In genomic region chr4:123898696-123899095, GRCm38 (mm10) we compare ENCODE assay signal across 9 mouse cellular contexts. TPM values are rescaled to one million over a fixed set of nuclear protein-coding genes. Genes with fewer than 3 reads are reported as not detected.
DNase-seq lines count a peak whose midpoint lies in the region; ATAC-seq and TF ChIP-seq lines count a peak whose summit lies in the region.
"Had no signal": no experiment of that assay in that cellular context is flagged by ENCODE, and none has a peak within 500 bp of the region (broad histone marks: within the 10 kb centered on the region; RNA-seq: fewer than 3 reads in every experiment).

No protein-coding gene starts in this region.

- ATAC-seq in kidney, embryonic 14.5 days (ENCODE audit: low FRiP score, low TSS enrichment), result no peak
- ATAC-seq in neural tube, embryonic 11.5 days (ENCODE audit: insufficient read depth, low FRiP score, low TSS enrichment), result no peak

- no peaks in the 10 kb centered on the region for H3K36me3 ChIP-seq in kidney, adult 2 months (ENCODE audit: control insufficient read depth, insufficient read depth, low read length)
- no peaks in the 10 kb centered on the region for H3K36me3 ChIP-seq in kidney, embryonic 14.5 days (ENCODE audit: control insufficient read depth, insufficient read depth, low read length)
- peaks cover 0 to 2% of the 10 kb centered on the region in 2 experiments for H3K36me3 ChIP-seq in CH12.LX (replicated peaks in 1 of 2; ENCODE audit: control insufficient read depth in 1 of 2, insufficient read depth in 1 of 2, low read length in 1 of 2)
- no peaks in the 10 kb centered on the region for H3K36me3 ChIP-seq in neural tube, embryonic 11.5 days (ENCODE audit: control insufficient read depth, insufficient read depth, low read length)

- no peaks in the 10 kb centered on the region for H3K79me2 ChIP-seq in CH12.LX (replicated peaks; ENCODE audit: control insufficient read depth, extremely low read depth, insufficient read depth, poor library complexity, severe bottlenecking)

- TF ChIP-seq EP300 in CH12.LX (IDR thresholded peaks at IDR 0.05; ENCODE audit: low read length), result no peak

- no peak overlapping the region for H3K9ac ChIP-seq in kidney, embryonic 14.5 days (ENCODE audit: low read depth, low read length)
- H3K9ac ChIP-seq in CH12.LX (ENCODE audit: insufficient read depth, low read depth), result no peak overlapping the region
- no peak overlapping the region for H3K9ac ChIP-seq in neural tube, embryonic 11.5 days (ENCODE audit: low read length)

- H3K9me3 ChIP-seq in kidney, embryonic 14.5 days (ENCODE audit: control insufficient read depth, low read length), result no peaks in the 10 kb centered on the region
- no peaks in the 10 kb centered on the region for H3K9me3 ChIP-seq in CH12.LX (replicated peaks; ENCODE audit: low read length)
- H3K9me3 ChIP-seq in neural tube, embryonic 11.5 days (ENCODE audit: control insufficient read depth, low read length), result no peaks in the 10 kb centered on the region

- H3K27ac ChIP-seq in kidney, adult 2 months (ENCODE audit: insufficient read depth, low read depth, low read length), result no peak overlapping the region
- no peak overlapping the region for H3K27ac ChIP-seq in kidney, embryonic 14.5 days (ENCODE audit: low read depth, low read length)
- H3K27ac ChIP-seq in CH12.LX (ENCODE audit: insufficient read depth, low read depth), result no peak overlapping the region
- no peak overlapping the region for H3K27ac ChIP-seq in neural tube, embryonic 11.5 days (ENCODE audit: low read depth, low read length)

- H3K4me2 ChIP-seq in kidney, embryonic 14.5 days (replicated peaks; ENCODE audit: low read depth, low read length), result no peak overlapping the region
- no peak overlapping the region for H3K4me2 ChIP-seq in CH12.LX (ENCODE audit: insufficient read depth, low read depth, poor library complexity, severe bottlenecking)
- H3K4me2 ChIP-seq in neural tube, embryonic 11.5 days (ENCODE audit: low read depth), result no peak overlapping the region

- H3K4me3 ChIP-seq in kidney, adult 2 months (ENCODE audit: insufficient read depth, low read depth, low read length), result no peak overlapping the region
- H3K4me3 ChIP-seq in kidney, embryonic 14.5 days (ENCODE audit: low read length), result no peak overlapping the region
- no peak overlapping the region for H3K4me3 ChIP-seq in CH12.LX (replicated peaks in 1 of 3; ENCODE audit: low read depth in 2 of 3, low read length in 2 of 3, poor library complexity in 1 of 3)
- no peak overlapping the region for H3K4me3 ChIP-seq in neural tube, embryonic 11.5 days (ENCODE audit: low read depth, low read length)

- 12% methylated on average over 5 of the region's 5 CpGs for WGBS in kidney, adult 2 months
- 10% methylated on average over 5 of the region's 5 CpGs for WGBS in kidney, embryonic 14.5 days
- 13% methylated on average over 5 of the region's 5 CpGs for WGBS in neural tube, embryonic 11.5 days

- peak; percentile 42 for DNase-seq in kidney, adult 2 months
- DNase-seq in B cell, adult 2 months, result peak; percentile 69 to 70
- DNase-seq in CH12.LX (ENCODE audit: extremely low read depth), result peak; percentile 56
- peak; percentile 74 to 83 for DNase-seq in cerebellum, postnatal 14 days
- peak; percentile 44 for DNase-seq in kidney, postnatal 14 days
- peak; percentile 61 for DNase-seq in neural tube, embryonic 11.5 days (ENCODE audit: low spot score)

- dilution Hi-C loops in CH12.LX (cut with MboI; ENCODE audit: extremely low pct_ligation_motif_present, extremely low pct_unique_long_range_greater_than_20kb, low sequenced_read_pairs), result no loop called here

- peaks cover under 1% of the 10 kb centered on the region; the same call in 1 of the 2 replicates for H3K4me1 ChIP-seq in kidney, adult 2 months (ENCODE audit: control insufficient read depth, insufficient read depth, low read length)
- no peaks in the 10 kb centered on the region for H3K4me1 ChIP-seq in kidney, embryonic 14.5 days (ENCODE audit: control insufficient read depth, insufficient read depth, low read length)
- peaks cover 0 to 5% of the 10 kb centered on the region in 2 experiments; a peak in 2 of 4 replicates for H3K4me1 ChIP-seq in CH12.LX (ENCODE audit: control insufficient read depth in 1 of 2, insufficient read depth in 2 of 2)
- no peaks in the 10 kb centered on the region for H3K4me1 ChIP-seq in neural tube, embryonic 11.5 days (ENCODE audit: control insufficient read depth, insufficient read depth, low read length)

- no peaks in the 10 kb centered on the region for H3K27me3 ChIP-seq in kidney, adult 2 months (replicated peaks; ENCODE audit: control insufficient read depth, insufficient read depth, low read length)
- no peaks in the 10 kb centered on the region for H3K27me3 ChIP-seq in kidney, embryonic 14.5 days (ENCODE audit: control insufficient read depth, insufficient read depth, low read length)
- H3K27me3 ChIP-seq in CH12.LX (replicated peaks), result no peaks in the 10 kb centered on the region
- H3K27me3 ChIP-seq in neural tube, embryonic 11.5 days (ENCODE audit: control insufficient read depth, insufficient read depth, low read length), result no peaks in the 10 kb centered on the region

- TF ChIP-seq CTCF in kidney, adult 2 months (conservative IDR thresholded peaks at IDR 0.05; ENCODE audit: insufficient read depth, insufficient read length, low read depth, low read length), result peak; percentile 67
- peak; percentile 69 to 76 for TF ChIP-seq CTCF in CH12.LX (conservative IDR thresholded peaks at IDR 0.05 in 1 of 2, IDR thresholded peaks at IDR 0.05 in 1 of 2; ENCODE audit: low read depth in 2 of 2, low read length in 2 of 2)

- TF ChIP-seq POLR2A in kidney, adult 2 months (IDR thresholded peaks at IDR 0.05; ENCODE audit: low read depth, low read length), result no peak
- TF ChIP-seq POLR2A in CH12.LX (IDR thresholded peaks at IDR 0.05; ENCODE audit: low read depth, low read length), result no peak

- in situ Hi-C loops in CH12.LX (cut with MboI; ENCODE audit: low pct_ligation_motif_present, low pct_unique_long_range_greater_than_20kb, low sequenced_read_pairs), result no loop called here

- peak; percentile 40 for TF ChIP-seq RAD21 in CH12.LX (IDR thresholded peaks at IDR 0.05; ENCODE audit: low read depth, low read length)

TF ChIP-seq in CH12.LX, 34 proteins besides CTCF, POLR2A, EP300 and RAD21:
- TF ChIP-seq SMC3 (IDR thresholded peaks at IDR 0.05; ENCODE audit: low read depth, low read length), result peak; percentile 77
- no peak for TF ChIP-seq ELF1 (IDR thresholded peaks at IDR 0.05; ENCODE audit: low read depth, low read length)

RNA-seq across cellular contexts. Expression of gene Mycbp, which starts 5.9 kb away (rescaled TPM):
- 19.5 and 30.1 TPM in 2 replicates for polyA plus RNA-seq in kidney, adult 2 months (2012; rRNA removed)
- 76.5 and 91.2 TPM in 2 replicates for polyA plus RNA-seq in kidney, embryonic 14.5 days (2014; fragmentation: Nextera tagmentation; extraction: Ambion mirVana)
- total RNA-seq in CH12.LX (2012; rRNA removed) (31.4 and 33.8 TPM in 2 replicates), CH12.LX (2014; rRNA removed) (45.4 and 46.9 TPM in 2 replicates)
- polyA plus RNA-seq in CH12.LX (2012; ENCODE audit: insufficient read length, low read depth), result 54.4 and 54.7 TPM in 2 replicates
- polyA plus RNA-seq in neural tube, embryonic 11.5 days (2014; fragmentation: Nextera tagmentation; extraction: Ambion mirVana), result 54.3 and 56.7 TPM in 2 replicates

RNA-seq across cellular contexts. Expression of gene Rragc, which starts 18.6 kb away (rescaled TPM):
- 53.0 and 63.8 TPM in 2 replicates for polyA plus RNA-seq in kidney, adult 2 months (2012; rRNA removed)
- 34.8 and 52.2 TPM in 2 replicates for polyA plus RNA-seq in kidney, embryonic 14.5 days (2014; fragmentation: Nextera tagmentation; extraction: Ambion mirVana)
- total RNA-seq in CH12.LX (2012; rRNA removed), result 23.6 and 24.0 TPM in 2 replicates
- total RNA-seq in CH12.LX (2014; rRNA removed), result 67.6 and 77.9 TPM in 2 replicates
- 49.0 and 49.1 TPM in 2 replicates for polyA plus RNA-seq in CH12.LX (2012; ENCODE audit: insufficient read length, low read depth)
- polyA plus RNA-seq in neural tube, embryonic 11.5 days (2014; fragmentation: Nextera tagmentation; extraction: Ambion mirVana), result 52.2 and 53.9 TPM in 2 replicates

RNA-seq across cellular contexts. Expression of gene 4930535I16Rik, which starts 19.1 kb away (rescaled TPM):
- polyA plus RNA-seq in kidney, adult 2 months (2012; rRNA removed), result not detected in 2 replicates
- not detected in 2 replicates for polyA plus RNA-seq in kidney, embryonic 14.5 days (2014; fragmentation: Nextera tagmentation; extraction: Ambion mirVana)
- total RNA-seq in CH12.LX (2012; rRNA removed) (2.1 and 3.2 TPM in 2 replicates), CH12.LX (2014; rRNA removed) (not detected in 2 replicates)
- polyA plus RNA-seq in CH12.LX (2012; ENCODE audit: insufficient read length, low read depth), result not detected in 2 replicates
- polyA plus RNA-seq in neural tube, embryonic 11.5 days (2014; fragmentation: Nextera tagmentation; extraction: Ambion mirVana), result not detected in 2 replicates
- polyA plus RNA-seq: liver, embryonic 16.5 days; stomach, embryonic 16.5 days had no signal

RNA-seq across cellular contexts. Expression of gene 4933427I04Rik, which starts 39.2 kb away (rescaled TPM):
- 0.04 TPM in 1 of 2 replicates, not detected in the other for polyA plus RNA-seq in kidney, adult 2 months (2012; rRNA removed)
- polyA plus RNA-seq in kidney, embryonic 14.5 days (2014; fragmentation: Nextera tagmentation; extraction: Ambion mirVana), result not detected in 2 replicates
- not detected in 2 replicates for total RNA-seq in CH12.LX (2012; rRNA removed)
- not detected in 2 replicates for total RNA-seq in CH12.LX (2014; rRNA removed)
- not detected in 2 replicates for polyA plus RNA-seq in CH12.LX (2012; ENCODE audit: insufficient read length, low read depth)
- not detected in 2 replicates for polyA plus RNA-seq in neural tube, embryonic 11.5 days (2014; fragmentation: Nextera tagmentation; extraction: Ambion mirVana)
- polyA plus RNA-seq: liver, embryonic 16.5 days had no signal
